Mouse (Mus musculus) neutrophil, adult 5-6 weeks (primary cell): ENCODE measurements around the gene Mindy4. TPM values are rescaled to one million over a fixed set of nuclear protein-coding genes. Genes with fewer than 3 reads are reported as not detected.

ENCODE experiments used
- ATAC-seq: fragments of 151-379, 151-347 bp; 2 replicates; pipeline ENCODE4 v1.8.0; 2017; ENCODE audit warnings: mild to moderate bottlenecking, moderate TSS enrichment; ENCODE audit not compliant: insufficient number of reproducible peaks, poor library complexity, low FRiP score, severe bottlenecking; ENCODE audit errors: extremely low read depth
- total RNA-seq: library from RNA; stranded (forward); fragments of 200-1000 nt; gene quantifications from 2 replicates; pipeline ENCODE4 v1.2.3, GENCODE M21; 2017

Mindy4 gene
- total RNA-seq, 1 experiment from 2014 or later = not detected

DNA sequence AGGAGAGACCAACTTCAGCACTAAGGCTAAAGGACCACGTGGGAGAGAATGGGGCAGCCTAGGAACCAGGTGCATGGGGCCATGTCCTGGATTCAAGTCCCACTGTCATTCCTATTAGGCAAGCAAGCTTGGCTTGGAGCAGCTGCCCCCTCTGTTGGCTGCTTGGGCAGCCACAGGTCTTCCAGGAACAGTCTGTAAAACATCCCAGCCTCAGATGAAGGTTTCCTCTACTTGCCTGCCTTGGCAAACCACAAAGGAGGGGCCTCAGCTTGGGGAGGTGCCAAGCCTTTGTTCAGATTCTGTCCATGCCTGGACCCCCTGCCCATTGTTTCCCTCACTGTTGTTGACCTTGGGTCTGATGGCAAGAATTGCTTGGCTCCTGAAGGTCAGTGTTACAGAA lies 121.6 kb downstream of the Mindy4 start:
- no peak for ATAC-seq

- ATAC-seq = no peak
Observed at GRCm38 (mm10) chr6:55326299-55326698, 123.1 kb downstream of the Mindy4 start.

DNA sequence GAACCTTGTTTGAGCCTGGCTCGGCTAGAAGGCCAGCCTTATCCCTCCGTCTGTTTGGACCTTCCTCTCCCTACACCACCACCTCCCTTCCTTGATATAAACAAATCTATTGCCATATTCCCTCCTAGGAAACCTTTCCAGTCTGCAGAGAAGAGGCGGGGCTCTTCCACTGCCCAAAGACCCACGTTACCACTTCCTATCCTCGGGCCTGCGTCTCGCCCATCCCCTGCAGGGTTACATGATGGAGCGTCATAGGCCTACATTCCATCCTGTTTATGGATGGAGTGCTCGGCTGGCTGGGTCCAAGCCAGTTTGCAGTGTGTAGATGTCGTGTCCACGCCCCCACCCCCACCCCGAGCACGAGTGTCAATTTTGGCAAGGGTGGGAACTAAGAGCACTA lies 124.1 kb downstream of the Mindy4 start:
- ATAC-seq = no peak

DNA sequence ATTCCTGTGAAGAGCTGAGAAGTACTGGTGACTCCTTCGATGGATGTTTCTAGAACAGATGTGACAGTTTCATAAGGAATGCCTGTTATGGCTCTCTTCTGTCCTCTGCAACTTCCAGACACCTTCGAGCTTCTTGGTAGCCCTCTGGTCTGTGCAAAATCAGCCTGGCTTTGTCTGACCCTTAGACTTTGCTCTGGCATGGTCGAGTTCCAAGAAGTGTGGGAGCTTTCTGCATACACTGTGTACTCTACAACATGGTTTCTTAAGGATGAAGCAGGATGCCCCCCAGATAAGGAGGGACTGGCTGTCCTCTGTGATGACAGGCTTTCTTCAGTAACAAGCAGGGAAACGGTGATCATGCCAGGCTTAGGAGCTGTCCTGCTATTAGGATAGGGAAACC lies 125.0 kb downstream of the Mindy4 start:
- no peak for ATAC-seq

DNA sequence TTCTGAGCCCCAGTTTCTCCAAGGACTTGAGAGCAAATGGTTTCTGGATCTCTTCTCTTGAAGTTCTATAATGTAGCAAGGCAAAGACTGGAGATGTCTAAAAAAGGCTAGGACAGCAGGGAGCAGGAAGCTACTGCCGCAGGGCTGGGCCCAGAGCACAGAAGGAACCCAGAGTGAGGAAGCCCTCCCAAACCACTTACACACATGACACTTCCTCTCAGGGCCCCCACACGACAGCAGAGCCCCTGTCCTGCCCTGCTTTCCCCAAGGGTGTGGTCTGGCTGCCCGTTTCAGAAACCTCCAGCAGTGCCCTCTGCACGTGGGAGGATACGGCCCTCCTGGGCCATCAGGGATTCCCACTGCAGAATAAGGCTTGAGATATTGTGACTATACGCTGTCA lies 128.1 kb downstream of the Mindy4 start:
- no peak for ATAC-seq

- no peak for ATAC-seq
Observed at GRCm38 (mm10) chr6:55332100-55332772, 129.1 kb downstream of the Mindy4 start.

GRCm38 (mm10) chr6:55332773-55333109 lies 129.6 kb downstream of the Mindy4 start:
- no peak for ATAC-seq

DNA sequence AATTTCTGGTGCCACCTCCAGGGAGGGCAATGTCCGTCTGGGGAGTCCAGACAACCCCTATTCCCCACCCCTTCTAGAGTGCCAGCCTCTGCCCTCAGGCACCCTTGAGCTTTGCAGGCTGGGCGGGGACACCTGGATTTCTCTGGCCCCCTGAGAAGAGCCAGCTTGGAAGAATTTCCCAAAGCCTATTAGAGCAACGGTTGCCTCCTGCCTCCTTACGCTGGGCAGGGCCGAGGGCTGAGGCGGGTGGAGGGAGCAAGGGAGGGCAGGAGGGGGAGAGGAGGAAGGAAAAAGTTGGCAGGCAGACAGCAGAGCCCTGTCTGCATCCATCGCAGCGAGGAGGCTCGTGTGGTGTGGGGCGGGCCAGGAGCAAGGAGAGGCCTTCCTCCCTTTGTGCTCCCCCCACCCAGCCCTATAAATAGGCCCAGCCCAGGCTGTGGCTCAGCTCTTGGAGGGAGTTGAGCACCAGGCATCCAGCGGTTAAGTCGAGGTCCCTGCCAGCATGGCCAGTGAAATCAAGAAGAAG lies 132.9 kb downstream of the Mindy4 start, which contains the start of gene Aqp1:
Gene Aqp1, plus strand, starts transcription at position 444 of the 526 bp plus-strand sequence.
- ATAC-seq = no peak

DNA sequence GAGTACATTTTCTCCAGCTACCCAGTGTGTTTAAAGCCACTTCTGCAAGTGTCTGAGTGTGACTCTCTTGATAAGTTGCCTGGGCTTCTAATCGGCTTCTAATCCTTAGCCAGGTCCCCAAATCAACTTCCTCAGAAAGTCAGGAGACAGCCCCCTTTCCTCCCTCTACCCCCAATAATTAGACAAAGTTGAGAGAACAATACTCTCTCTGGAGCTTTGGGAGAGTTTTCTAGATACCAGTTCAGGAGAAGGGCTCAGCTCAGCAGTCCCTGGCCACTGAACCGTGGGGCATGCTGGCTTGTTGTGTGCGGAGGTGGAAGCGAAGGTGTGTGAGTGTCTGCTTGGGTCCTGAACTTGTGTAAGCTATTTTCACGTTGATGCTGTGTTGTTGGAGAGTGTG lies 134.1 kb downstream of the Mindy4 start:
- ATAC-seq = no peak

GRCm38 (mm10) chr6:55338077-55338476 lies 134.9 kb downstream of the Mindy4 start:
- ATAC-seq = no peak

DNA sequence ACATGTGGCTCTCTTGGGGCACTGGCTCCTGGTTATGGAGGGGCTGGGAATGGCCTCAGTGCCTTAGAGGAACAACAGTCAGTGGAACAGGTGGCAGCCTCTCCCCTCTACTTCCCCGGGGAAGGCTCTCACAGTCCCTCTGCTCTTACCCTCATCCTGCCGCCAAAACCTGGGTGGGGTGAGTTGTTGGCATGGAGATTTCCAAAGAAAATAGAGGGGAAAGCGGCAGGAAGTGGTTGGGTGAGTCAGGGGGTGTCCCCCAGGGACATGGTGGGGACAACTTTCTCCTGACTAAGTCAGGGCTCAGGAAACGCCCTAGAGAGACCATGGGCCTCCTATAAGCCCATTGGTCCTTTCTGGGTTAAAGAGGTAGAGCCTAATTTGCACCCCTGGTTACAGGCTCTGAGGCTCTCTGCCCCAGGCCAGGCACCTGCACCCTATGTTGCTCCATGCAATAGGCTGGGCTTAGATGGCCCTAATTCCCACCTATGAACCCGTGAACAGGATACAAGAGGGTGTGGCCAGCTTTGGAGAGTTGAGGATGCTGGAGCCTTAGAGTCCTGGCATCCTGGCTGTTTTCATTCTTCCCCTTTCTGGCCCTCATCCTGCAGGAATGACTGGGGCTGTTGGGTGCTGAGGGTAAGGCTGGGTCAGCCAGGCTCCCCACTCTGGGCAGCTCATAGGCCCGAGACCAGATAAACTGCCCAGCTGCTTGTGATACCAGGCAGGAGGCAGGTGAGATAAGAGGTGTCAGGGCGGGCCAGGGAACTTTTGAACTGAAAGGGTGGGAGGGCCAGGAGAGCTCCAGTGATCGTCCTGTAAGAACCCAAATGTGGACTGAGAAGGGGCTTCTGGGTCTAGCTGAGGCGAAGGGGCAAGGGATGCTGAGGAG lies 136.0 kb downstream of the Mindy4 start:
- no peak for ATAC-seq

DNA sequence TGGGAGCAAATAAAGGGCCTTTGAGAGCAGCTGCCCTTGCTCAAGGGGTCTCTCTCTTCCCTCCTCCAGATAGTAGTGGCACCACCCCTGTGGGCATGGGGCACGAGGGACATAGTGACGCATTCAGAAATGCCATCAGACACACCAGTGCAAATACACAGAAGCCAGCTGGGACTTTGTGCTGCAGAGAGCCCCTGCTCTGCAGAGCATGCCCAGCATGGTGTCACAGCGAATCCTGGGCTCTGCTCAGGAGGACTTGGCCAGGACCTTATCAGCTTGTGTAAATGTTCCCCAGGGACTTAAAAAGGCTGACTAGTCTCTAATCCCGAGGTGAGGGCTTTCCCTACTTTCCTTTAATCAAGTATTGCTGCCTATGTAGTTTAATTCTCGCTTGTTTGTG lies 138.5 kb downstream of the Mindy4 start:
- no peak for ATAC-seq

DNA sequence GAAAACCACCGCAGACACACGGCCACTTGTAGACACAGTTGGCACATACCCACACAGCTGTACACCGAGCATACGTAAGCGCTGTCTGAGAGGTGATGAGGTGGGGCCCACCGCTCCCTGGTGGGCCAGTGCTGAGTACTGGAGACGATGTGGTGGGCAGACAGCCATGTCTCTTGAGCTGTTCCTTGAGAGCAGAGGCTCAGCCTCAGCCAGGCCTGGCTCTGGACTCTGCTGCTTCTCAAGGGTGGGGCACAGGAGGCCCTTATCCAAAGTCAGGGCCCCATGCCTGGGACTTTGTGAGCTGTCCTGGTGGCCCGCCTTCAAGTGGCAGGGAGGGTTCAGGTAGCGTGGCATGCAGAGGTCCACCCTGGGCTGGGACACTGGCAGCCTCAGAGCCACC lies 139.1 kb downstream of the Mindy4 start:
- ATAC-seq = no peak

GRCm38 (mm10) chr6:55343446-55343845 lies 140.3 kb downstream of the Mindy4 start:
- ATAC-seq = no peak

- ATAC-seq = no peak
Observed at GRCm38 (mm10) chr6:55344291-55345016, 141.3 kb downstream of the Mindy4 start.

- no peak for ATAC-seq
Observed at GRCm38 (mm10) chr6:55345264-55345663, 142.1 kb downstream of the Mindy4 start.

DNA sequence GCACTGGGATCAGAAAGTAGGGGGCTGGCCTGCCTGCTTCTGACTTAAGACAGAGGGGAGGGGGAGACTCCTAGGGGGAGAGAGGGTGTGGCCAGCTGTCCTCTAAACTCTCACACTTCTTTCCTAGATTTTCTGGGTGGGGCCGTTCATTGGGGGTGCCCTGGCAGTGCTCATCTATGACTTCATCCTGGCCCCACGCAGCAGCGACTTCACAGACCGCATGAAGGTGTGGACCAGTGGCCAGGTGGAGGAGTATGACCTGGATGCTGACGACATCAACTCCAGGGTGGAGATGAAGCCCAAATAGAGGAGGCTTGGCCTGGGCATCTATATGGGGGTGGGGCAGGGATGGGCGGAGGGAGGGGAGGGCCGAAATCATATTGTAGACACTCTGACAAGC lies 143.3 kb downstream of the Mindy4 start:
- ATAC-seq = no peak

GRCm38 (mm10) chr6:55347711-55348571 lies 144.8 kb downstream of the Mindy4 start:
- ATAC-seq = no peak

DNA sequence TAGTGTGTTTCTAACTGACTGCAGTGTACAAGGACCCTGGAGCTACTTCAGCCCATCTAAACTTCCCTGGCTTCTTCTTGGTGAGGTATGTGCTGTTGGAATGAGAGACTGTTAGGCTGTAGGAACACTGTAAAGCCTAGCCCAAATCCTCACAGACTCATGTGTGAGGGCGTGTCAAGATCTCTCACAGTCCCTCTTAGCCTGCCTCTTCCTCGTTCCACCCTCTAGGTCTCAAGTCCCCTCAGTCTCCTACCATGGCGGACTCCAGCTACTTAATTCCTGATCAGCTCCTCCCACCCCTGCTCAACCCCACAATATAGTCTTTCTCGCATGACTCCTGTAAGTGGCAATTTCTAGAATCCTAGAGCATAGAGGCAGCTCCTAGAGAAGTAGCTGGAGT lies 146.0 kb downstream of the Mindy4 start:
- ATAC-seq = no peak
